Mouse (Mus musculus): ENCODE results near the gene Cdc37. TPM values are rescaled to one million over a fixed set of nuclear protein-coding genes. Genes with fewer than 3 reads are reported as not detected.

The Cdc37 gene
- polyA plus RNA-seq, 1 experiment, result 342 TPM

GRCm38 (mm10) chr9:21165952-21166451 lies 16.2 kb upstream of the Cdc37 start:
- Histone ChIP-seq H3K4me3 (ENCODE audit: insufficient read depth, poor library complexity, severe bottlenecking) (peak overlapping the region; percentile 42), H3K79me3 (ENCODE audit: low read depth) (peaks cover 7% of the 10 kb centered on the region), H3ac (ENCODE audit: control insufficient read depth, insufficient read length, low read depth) (peak overlapping the region; percentile 89), H3K36me3 (ENCODE audit: control insufficient read depth, insufficient read depth) (no peaks in the 10 kb centered on the region), H3K79me2 (ENCODE audit: control insufficient read depth, insufficient read depth) (peaks cover 19% of the 10 kb centered on the region), H3K27me3 (ENCODE audit: control insufficient read depth, insufficient read depth, insufficient read length) (no peaks in the 10 kb centered on the region)
- TF ChIP-seq CEBPB (IDR thresholded peaks at IDR 0.05; ENCODE audit: low read depth), result no peak
- no peak for TF ChIP-seq MYOD1 (IDR thresholded peaks at IDR 0.05; ENCODE audit: control insufficient read depth, insufficient read length, low read depth)
- TF ChIP-seq FOSL1 (IDR thresholded peaks at IDR 0.05; ENCODE audit: insufficient read depth, low read length, poor library complexity, severe bottlenecking), result no peak
- no peak for TF ChIP-seq MYOG (IDR thresholded peaks at IDR 0.05; ENCODE audit: control insufficient read depth, extremely low read depth, insufficient read length)
- TF ChIP-seq CTCF (IDR thresholded peaks at IDR 0.05; ENCODE audit: control insufficient read depth, insufficient read depth, insufficient read length), result peak; percentile 97

DNA sequence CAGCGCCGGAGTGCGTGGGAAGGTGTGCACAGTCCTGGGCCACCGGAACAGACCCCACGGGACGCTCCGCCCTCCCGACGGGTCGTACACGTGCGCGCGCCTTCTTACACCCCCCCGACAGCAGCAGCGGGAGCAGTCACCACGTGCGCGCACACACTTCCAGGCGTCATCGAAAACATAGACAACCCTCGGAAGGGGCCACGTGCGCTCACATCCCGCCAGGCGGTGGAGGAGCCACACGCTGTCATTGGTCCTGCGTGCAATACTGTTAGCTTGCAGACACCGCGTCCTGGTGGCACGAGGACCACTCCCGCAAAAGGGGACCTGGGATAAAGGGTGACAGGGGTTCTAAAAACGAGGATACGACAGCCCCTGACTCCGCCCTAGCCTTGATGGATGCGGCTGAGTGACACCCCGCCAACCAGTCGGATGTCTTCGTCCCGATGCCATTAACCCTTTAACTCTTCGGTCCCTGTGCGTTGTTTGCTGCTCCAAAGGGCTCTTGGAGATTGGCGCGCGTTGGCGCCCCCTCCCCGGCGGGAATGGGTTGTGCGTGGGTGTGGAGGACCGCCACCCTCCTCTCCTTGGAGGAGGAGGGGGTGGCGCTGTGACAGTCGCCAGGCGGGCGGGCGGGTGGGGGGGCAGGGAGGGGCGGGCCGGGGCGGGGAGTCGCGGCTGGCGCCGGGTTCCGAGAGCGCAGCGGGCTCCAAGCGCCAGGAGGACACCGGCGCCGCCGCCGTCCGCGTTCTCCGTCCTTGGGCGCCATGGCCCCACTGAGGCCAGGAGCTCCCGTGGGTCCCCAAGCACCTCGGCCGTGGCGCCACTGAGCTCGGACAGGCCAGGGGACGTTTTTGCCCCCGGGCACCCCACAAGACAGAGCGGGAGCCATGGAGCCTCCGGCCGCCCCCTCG lies 15.5 kb upstream of the Cdc37 start, which contains the start of gene Pde4a:
Gene Pde4a (plus strand): TSS at position 674 of the 911 bp plus-strand sequence.
- peak within 1 kb of the TSS; percentile 89 for H3ac ChIP-seq (ENCODE audit: control insufficient read depth, insufficient read length, low read depth)
- H3K36me3 ChIP-seq (ENCODE audit: control insufficient read depth, insufficient read depth), result no peaks in the 10 kb centered on the region
- peak within 1 kb of the TSS; percentile 42 for H3K4me3 ChIP-seq (ENCODE audit: insufficient read depth, poor library complexity, severe bottlenecking)
- peak; percentile 95 for TF ChIP-seq MAX (IDR thresholded peaks at IDR 0.05)
- no peak for TF ChIP-seq MYOD1 (IDR thresholded peaks at IDR 0.05; ENCODE audit: control insufficient read depth, insufficient read length, low read depth)
- TF ChIP-seq CEBPB (IDR thresholded peaks at IDR 0.05; ENCODE audit: low read depth), result no peak
- no peaks in the 10 kb centered on the region for H3K27me3 ChIP-seq (ENCODE audit: control insufficient read depth, insufficient read depth, insufficient read length)
- peaks cover 6% of the 10 kb centered on the region for H3K79me3 ChIP-seq (ENCODE audit: low read depth)
- H3K79me2 ChIP-seq (ENCODE audit: control insufficient read depth, insufficient read depth), result peaks cover 15% of the 10 kb centered on the region

GRCm38 (mm10) chr9:21164072-21164471 lies 14.3 kb upstream of the Cdc37 start:
- TF ChIP-seq USF1 (IDR thresholded peaks at IDR 0.05; ENCODE audit: low read depth), result no peak
- TF ChIP-seq FOSL1 (IDR thresholded peaks at IDR 0.05; ENCODE audit: insufficient read depth, low read length, poor library complexity, severe bottlenecking), result no peak
- TF ChIP-seq MYOG (IDR thresholded peaks at IDR 0.05; ENCODE audit: control insufficient read depth, extremely low read depth, insufficient read length), result no peak
- no peak for TF ChIP-seq CEBPB (IDR thresholded peaks at IDR 0.05; ENCODE audit: low read depth)
- no peak for TF ChIP-seq MAX (IDR thresholded peaks at IDR 0.05)
- TF ChIP-seq CTCF (IDR thresholded peaks at IDR 0.05; ENCODE audit: control insufficient read depth, insufficient read depth, insufficient read length), result no peak
- no peak for TF ChIP-seq MYOD1 (IDR thresholded peaks at IDR 0.05; ENCODE audit: control insufficient read depth, insufficient read length, low read depth)
- Histone ChIP-seq H3K79me3 (ENCODE audit: low read depth) (peaks cover 6% of the 10 kb centered on the region), H3K4me3 (ENCODE audit: insufficient read depth, poor library complexity, severe bottlenecking) (peak overlapping the region; percentile 26), H3ac (ENCODE audit: control insufficient read depth, insufficient read length, low read depth) (no peak overlapping the region), H3K79me2 (ENCODE audit: control insufficient read depth, insufficient read depth) (peaks cover 14% of the 10 kb centered on the region), H3K36me3 (ENCODE audit: control insufficient read depth, insufficient read depth) (no peaks in the 10 kb centered on the region), H3K27me3 (ENCODE audit: control insufficient read depth, insufficient read depth, insufficient read length) (no peaks in the 10 kb centered on the region)

- TF ChIP-seq MYOD1 (IDR thresholded peaks at IDR 0.05; ENCODE audit: control insufficient read depth, insufficient read length, low read depth) (no peak), MYOG (IDR thresholded peaks at IDR 0.05; ENCODE audit: control insufficient read depth, extremely low read depth, insufficient read length) (no peak), CEBPB (IDR thresholded peaks at IDR 0.05; ENCODE audit: low read depth) (no peak), FOSL1 (IDR thresholded peaks at IDR 0.05; ENCODE audit: insufficient read depth, low read length, poor library complexity, severe bottlenecking) (no peak), MAX (IDR thresholded peaks at IDR 0.05) (no peak), USF1 (IDR thresholded peaks at IDR 0.05; ENCODE audit: low read depth) (no peak), CTCF (IDR thresholded peaks at IDR 0.05; ENCODE audit: control insufficient read depth, insufficient read depth, insufficient read length) (no peak)
- Histone ChIP-seq H3K4me3 (ENCODE audit: insufficient read depth, poor library complexity, severe bottlenecking) (no peak overlapping the region), H3ac (ENCODE audit: control insufficient read depth, insufficient read length, low read depth) (no peak overlapping the region), H3K27me3 (ENCODE audit: control insufficient read depth, insufficient read depth, insufficient read length) (no peaks in the 10 kb centered on the region), H3K79me2 (ENCODE audit: control insufficient read depth, insufficient read depth) (peaks cover 14% of the 10 kb centered on the region), H3K79me3 (ENCODE audit: low read depth) (peaks cover 6% of the 10 kb centered on the region), H3K36me3 (ENCODE audit: control insufficient read depth, insufficient read depth) (no peaks in the 10 kb centered on the region)
These were observed 13.6 kb upstream of the Cdc37 start for GRCm38 (mm10) chr9:21163086-21164050.

DNA sequence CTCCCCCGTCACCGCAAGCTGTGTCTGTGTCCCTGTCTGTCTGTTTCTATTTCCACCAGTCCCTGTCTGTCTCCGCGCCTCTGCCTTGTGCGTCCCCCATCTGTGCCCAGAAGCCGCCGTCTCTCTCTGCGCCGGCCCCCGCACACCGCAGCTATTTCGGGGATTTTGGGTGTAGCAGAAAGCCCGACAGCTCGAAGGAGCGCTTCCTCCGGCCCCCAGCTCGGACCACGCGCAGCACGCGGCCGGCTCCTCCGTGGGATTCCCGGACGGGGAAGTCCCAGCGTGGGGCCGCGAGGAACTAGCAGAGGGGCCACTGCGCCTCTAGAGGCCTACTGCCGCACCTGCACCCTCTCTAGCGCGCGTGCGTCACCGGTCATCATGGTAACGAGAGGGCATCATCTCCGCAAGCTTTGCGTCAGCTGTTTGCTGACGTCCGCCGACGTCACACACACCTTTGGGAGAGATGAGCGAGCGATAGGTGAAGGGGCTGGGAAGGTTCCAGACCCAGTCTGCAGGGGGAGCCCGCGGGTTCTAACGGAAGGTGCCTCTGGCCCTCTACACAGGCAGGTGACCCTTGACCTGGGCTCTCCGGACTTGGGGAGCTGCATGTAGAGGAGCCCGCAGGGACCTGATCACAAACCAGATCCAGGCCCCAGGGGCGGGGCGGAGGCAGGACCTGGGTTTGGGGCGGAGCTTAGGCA lies 11.6 kb upstream of the Cdc37 start:
- peaks cover 4% of the 10 kb centered on the region for H3K79me2 ChIP-seq (ENCODE audit: control insufficient read depth, insufficient read depth)
- no peaks in the 10 kb centered on the region for H3K36me3 ChIP-seq (ENCODE audit: control insufficient read depth, insufficient read depth)
- H3ac ChIP-seq (ENCODE audit: control insufficient read depth, insufficient read length, low read depth), result peak overlapping the region; percentile 79
- peaks cover under 1% of the 10 kb centered on the region for H3K79me3 ChIP-seq (ENCODE audit: low read depth)
- H3K4me3 ChIP-seq (ENCODE audit: insufficient read depth, poor library complexity, severe bottlenecking), result peak overlapping the region; percentile 35
- peak; percentile 88 for TF ChIP-seq CTCF (IDR thresholded peaks at IDR 0.05; ENCODE audit: control insufficient read depth, insufficient read depth, insufficient read length)
- no peak for TF ChIP-seq FOSL1 (IDR thresholded peaks at IDR 0.05; ENCODE audit: insufficient read depth, low read length, poor library complexity, severe bottlenecking)
- no peak for TF ChIP-seq CEBPB (IDR thresholded peaks at IDR 0.05; ENCODE audit: low read depth)
- H3K27me3 ChIP-seq (ENCODE audit: control insufficient read depth, insufficient read depth, insufficient read length), result no peaks in the 10 kb centered on the region
